Mouse (Mus musculus) kidney, postnatal 0 days (tissue): ENCODE results near the gene Zfp36l2. TPM values are rescaled to one million over a fixed set of nuclear protein-coding genes. Genes with fewer than 3 reads are reported as not detected.

Source experiments
- ATAC-seq: fragments of 200-750 bp; cut with Nextera tagmentation; replicated peaks from 2 replicates; pipeline ENCODE4 v1.8.0; 2017; ENCODE audit warnings: low read depth, moderate number of reproducible peaks, moderate TSS enrichment, moderate library complexity; ENCODE audit not compliant: low FRiP score
- DNase-seq: peaks from one replicate; pipeline ENCODE4 v3.0.0-alpha.2; 2016; ENCODE audit warnings: low spot score
- H3K27ac ChIP-seq: fragments of 300-500 bp; sonication (generic); 2 replicates; pipeline ENCODE4 v1.5.1; 2014; ENCODE audit warnings: mild to moderate bottlenecking
- H3K27me3 ChIP-seq: fragments of 300-500 bp; sonication (generic); 2 replicates; pipeline ENCODE4 v1.6.1; 2014; ENCODE audit warnings: low read length, mixed read lengths; ENCODE audit not compliant: insufficient read depth
- H3K36me3 ChIP-seq: fragments of 300-500 bp; sonication (generic); 2 replicates; pipeline ENCODE4 v1.6.1; 2014; ENCODE audit warnings: low read length, mixed read lengths; ENCODE audit not compliant: insufficient read depth
- H3K4me1 ChIP-seq: fragments of 300-500 bp; sonication (generic); replicated peaks from 2 replicates; pipeline ENCODE4 v1.6.1; 2014; ENCODE audit warnings: antibody characterized with exemption, low read length, mixed read lengths; ENCODE audit not compliant: insufficient read depth
- H3K4me2 ChIP-seq: fragments of 300-500 bp; sonication (generic); 2 replicates; pipeline ENCODE4 v1.6.1; 2014; ENCODE audit warnings: mild to moderate bottlenecking, low read length, moderate library complexity, mixed read lengths
- H3K4me3 ChIP-seq: fragments of 300-500 bp; sonication (generic); replicated peaks from 2 replicates; pipeline ENCODE4 v1.5.1; 2014; ENCODE audit warnings: low read depth, low read length
- H3K9ac ChIP-seq: fragments of 300-500 bp; sonication (generic); 2 replicates; pipeline ENCODE4 v1.6.1; 2014; ENCODE audit warnings: low read depth, low read length
- H3K9me3 ChIP-seq: fragments of 300-500 bp; sonication (generic); replicated peaks from 2 replicates; pipeline ENCODE4 v1.6.1; 2016; ENCODE audit warnings: low read length, inconsistent platforms, mixed read lengths
- CTCF ChIP-seq: IDR thresholded peaks from 2 replicates; pipeline ENCODE4 v1.5.1; 2016; ENCODE audit warnings: antibody characterized with exemption, low read depth, mild to moderate bottlenecking, moderate library complexity
- WGBS: fragments of 180-500 bp; shearing (Covaris S2); extraction: QIAGEN DNeasy Blood & Tissue Kit; methylation state at CpG from one replicate; pipeline ENCODE4 v1.1.7; 2014; 5-methylcytosine and 5-hydroxymethylcytosine counted together
- polyA plus RNA-seq: library from polyadenylated mRNA; unstranded; fragments of >200 nt; fragmentation: Nextera tagmentation; extraction: Ambion mirVana; gene quantifications from 2 replicates; pipeline ENCODE4 v1.2.1, GENCODE M21; 2015

Zfp36l2 gene
- polyA plus RNA-seq, 1 experiment from 2014 or later: 21.3 TPM

- no peak for DNase-seq
- Histone ChIP-seq H3K27me3 (no peaks in the 10 kb centered on the region), H3K9me3 (no peaks in the 10 kb centered on the region), H3K4me3 (no peak overlapping the region), H3K27ac (no peak overlapping the region), H3K4me2 (no peak overlapping the region), H3K9ac (no peak overlapping the region), H3K4me1 (peaks cover 17% of the 10 kb centered on the region; the same call in 1 of the 2 replicates), H3K36me3 (0 out of 2 replicates have a peak, but pooled peaks cover 6% of the 10 kb centered on the region)
- TF ChIP-seq CTCF: no peak
- ATAC-seq: no peak
- WGBS: 89% methylated on average over 5 of the region's 5 CpGs
Measured at GRCm38 (mm10) chr17:84201183-84201582, 13.4 kb upstream of the Zfp36l2 start.

GRCm38 (mm10) chr17:84197912-84198344 is 10.2 kb upstream of the Zfp36l2 start:
- H3K4me1 ChIP-seq: peaks cover 9% of the 10 kb centered on the region; the same call in 1 of the 2 replicates
- no peak overlapping the region for H3K9ac ChIP-seq
- DNase-seq: peak; percentile 61
- H3K27ac ChIP-seq: peak overlapping the region; percentile 47; the same call in 1 of the 2 replicates
- 0 out of 2 replicates have a peak, but pooled peaks cover 6% of the 10 kb centered on the region for H3K36me3 ChIP-seq
- H3K4me2 ChIP-seq: no peak overlapping the region
- no peak overlapping the region for H3K4me3 ChIP-seq
- TF ChIP-seq CTCF: peak; percentile 33; the same call in 1 of the 2 replicates
- ATAC-seq: peak; percentile 80
- no peaks in the 10 kb centered on the region for H3K27me3 ChIP-seq
- H3K9me3 ChIP-seq: no peaks in the 10 kb centered on the region
- 16% methylated on average over 4 of the region's 4 CpGs for WGBS

GRCm38 (mm10) chr17:84196329-84196728 is 8.6 kb upstream of the Zfp36l2 start:
- H3K4me2 ChIP-seq: no peak overlapping the region
- H3K4me1 ChIP-seq: peaks cover 8% of the 10 kb centered on the region; the same call in 1 of the 2 replicates
- H3K4me3 ChIP-seq: no peak overlapping the region
- ATAC-seq (no peak), DNase-seq (no peak)
- no peaks in the 10 kb centered on the region for H3K27me3 ChIP-seq
- no peaks in the 10 kb centered on the region for H3K9me3 ChIP-seq
- peaks cover 12% of the 10 kb centered on the region for H3K36me3 ChIP-seq
- TF ChIP-seq CTCF: no peak
- no peak overlapping the region for H3K27ac ChIP-seq
- no peak overlapping the region for H3K9ac ChIP-seq

- Histone ChIP-seq H3K36me3 (peaks cover 8% of the 10 kb centered on the region), H3K4me2 (no peak overlapping the region), H3K27ac (no peak overlapping the region), H3K4me1 (peaks cover 8% of the 10 kb centered on the region; the same call in 1 of the 2 replicates), H3K4me3 (no peak overlapping the region), H3K9ac (no peak overlapping the region), H3K9me3 (no peaks in the 10 kb centered on the region), H3K27me3 (no peaks in the 10 kb centered on the region)
- 72% methylated on average over 3 of the region's 3 CpGs for WGBS
- TF ChIP-seq CTCF: no peak
- ATAC-seq (no peak), DNase-seq (no peak)
Measured at GRCm38 (mm10) chr17:84195835-84196234, 8.1 kb upstream of the Zfp36l2 start.

- Histone ChIP-seq H3K27ac (no peak overlapping the region), H3K9ac (no peak overlapping the region)
- ATAC-seq: no peak
Measured at GRCm38 (mm10) chr17:84195003-84195395, 7.3 kb upstream of the Zfp36l2 start.

GRCm38 (mm10) chr17:84194282-84195002 is 6.7 kb upstream of the Zfp36l2 start:
- Histone ChIP-seq H3K9me3 (no peaks in the 10 kb centered on the region), H3K9ac (no peak overlapping the region), H3K36me3 (peaks cover 6% of the 10 kb centered on the region), H3K27me3 (no peaks in the 10 kb centered on the region), H3K4me3 (no peak overlapping the region), H3K27ac (no peak overlapping the region), H3K4me1 (peaks cover 8% of the 10 kb centered on the region; the same call in 1 of the 2 replicates), H3K4me2 (no peak overlapping the region)
- 82% methylated on average over 4 of the region's 4 CpGs for whole genome bisulfite sequencing
- no peak for TF ChIP-seq CTCF
- DNase-seq: no peak
- ATAC-seq: no peak

More at GRCm38 (mm10) chr17:84195003-84195395, 7.3 kb upstream of the Zfp36l2 start:
- no peak for DNase-seq
- no peak for TF ChIP-seq CTCF
- 24% methylated on average over 4 of the region's 4 CpGs for WGBS
- Histone ChIP-seq H3K36me3 (peaks cover 6% of the 10 kb centered on the region), H3K27me3 (no peaks in the 10 kb centered on the region), H3K9me3 (no peaks in the 10 kb centered on the region), H3K4me1 (peaks cover 8% of the 10 kb centered on the region; the same call in 1 of the 2 replicates), H3K4me2 (no peak overlapping the region), H3K4me3 (no peak overlapping the region)
